Mouse (Mus musculus): ENCODE data around the gene Etv5. TPM values are rescaled to one million over a fixed set of nuclear protein-coding genes. Genes with fewer than 3 reads are reported as not detected.

Etv5 gene
- polyA plus RNA-seq, 1 experiment from 2014 or later, result 13.8 TPM

DNA sequence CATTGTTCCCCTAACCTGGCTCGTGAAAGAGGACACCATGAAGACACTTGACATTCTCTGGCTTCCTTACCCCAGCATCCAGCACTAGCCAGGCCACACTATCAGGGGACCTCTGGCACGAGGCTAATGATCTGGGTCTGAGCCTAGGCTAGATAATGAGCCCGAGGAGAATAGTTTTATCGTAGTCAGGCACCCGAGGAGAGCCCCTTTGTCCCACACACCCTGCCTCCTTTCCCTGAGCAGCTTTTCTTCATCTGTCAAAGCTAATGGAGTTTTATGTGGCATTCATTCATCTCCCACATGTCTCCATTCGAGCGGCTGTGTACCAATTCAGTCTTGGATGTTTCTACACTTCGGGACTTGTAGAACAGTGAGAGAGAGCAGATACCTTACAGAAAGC, 59.5 kb downstream of the Etv5 start:
- no peak overlapping the region for H3K27ac ChIP-seq (ENCODE audit: low read depth)
- H3K27me3 ChIP-seq (replicated peaks; ENCODE audit: control insufficient read depth, insufficient read depth, low read length), result no peaks in the 10 kb centered on the region
- H3K4me2 ChIP-seq (ENCODE audit: low read length), result no peak overlapping the region
- H3K4me3 ChIP-seq (ENCODE audit: low read depth, low read length), result no peak overlapping the region
- no peak overlapping the region for H3K9ac ChIP-seq (ENCODE audit: low read length)
- no peaks in the 10 kb centered on the region for H3K9me3 ChIP-seq (ENCODE audit: control insufficient read depth, low read length)
- no peak for ATAC-seq (replicated peaks; ENCODE audit: low FRiP score, low TSS enrichment, low read depth)
- no peak for DNase-seq (ENCODE audit: low spot score)
- H3K36me3 ChIP-seq (ENCODE audit: control insufficient read depth, insufficient read depth, low read length), result no peaks in the 10 kb centered on the region
- 49% methylated on average over 8 of the region's 8 CpGs for WGBS
- no peaks in the 10 kb centered on the region for H3K4me1 ChIP-seq (replicated peaks; ENCODE audit: control insufficient read depth, insufficient read depth, low read length)

DNA sequence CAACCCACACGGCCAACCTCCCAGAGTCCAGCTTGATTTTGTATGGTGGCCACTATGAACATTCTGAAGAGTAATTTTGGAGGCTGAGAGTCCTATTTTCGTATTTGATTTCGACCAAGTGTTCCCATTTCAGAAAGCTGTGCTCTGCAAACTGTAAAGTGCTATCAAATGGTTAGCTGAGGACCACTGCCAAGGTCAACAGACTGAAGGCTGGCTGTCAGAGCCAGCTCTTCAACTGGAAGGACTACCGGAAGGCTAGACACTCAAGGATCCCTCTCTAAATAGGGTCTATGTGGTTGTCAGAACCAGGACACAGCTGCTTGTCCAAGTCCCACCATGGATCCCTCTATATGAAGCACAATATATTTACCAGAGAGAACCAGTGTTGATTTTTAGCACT, 60.2 kb downstream of the Etv5 start:
- Histone ChIP-seq H3K9me3 (ENCODE audit: control insufficient read depth, low read length) (no peaks in the 10 kb centered on the region), H3K27ac (ENCODE audit: low read depth) (no peak overlapping the region), H3K36me3 (ENCODE audit: control insufficient read depth, insufficient read depth, low read length) (no peaks in the 10 kb centered on the region), H3K4me3 (ENCODE audit: low read depth, low read length) (no peak overlapping the region), H3K4me1 (replicated peaks; ENCODE audit: control insufficient read depth, insufficient read depth, low read length) (no peaks in the 10 kb centered on the region), H3K27me3 (replicated peaks; ENCODE audit: control insufficient read depth, insufficient read depth, low read length) (no peaks in the 10 kb centered on the region), H3K4me2 (ENCODE audit: low read length) (no peak overlapping the region), H3K9ac (ENCODE audit: low read length) (no peak overlapping the region)
- 91% methylated on average over 4 of the region's 4 CpGs for WGBS
- ATAC-seq (replicated peaks; ENCODE audit: low FRiP score, low TSS enrichment, low read depth), result no peak
- DNase-seq (ENCODE audit: low spot score), result no peak

DNA sequence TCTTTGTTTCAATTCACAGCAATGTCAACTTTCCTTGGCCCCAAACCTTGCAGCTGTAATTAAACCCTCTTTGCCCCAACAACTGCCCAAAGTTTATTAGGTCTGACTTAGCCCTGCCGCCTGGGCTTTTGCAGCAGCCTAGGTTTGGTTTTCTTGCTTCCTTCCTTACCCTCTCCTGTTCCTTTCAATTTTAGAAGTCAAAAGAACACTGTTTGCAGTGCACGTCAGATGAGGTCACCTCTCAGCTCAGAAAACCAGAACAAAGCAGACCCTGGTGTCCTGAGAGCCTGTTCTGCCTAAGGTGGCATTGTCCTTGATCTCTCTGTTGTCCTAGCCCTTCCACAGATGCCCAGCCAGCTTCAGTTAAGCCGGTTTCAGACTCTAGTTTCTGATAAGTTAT, 61.8 kb downstream of the Etv5 start:
- Histone ChIP-seq H3K4me1 (replicated peaks; ENCODE audit: control insufficient read depth, insufficient read depth, low read length) (no peaks in the 10 kb centered on the region; the same call in 1 of the 2 replicates), H3K36me3 (ENCODE audit: control insufficient read depth, insufficient read depth, low read length) (no peaks in the 10 kb centered on the region), H3K9ac (ENCODE audit: low read length) (no peak overlapping the region), H3K4me3 (ENCODE audit: low read depth, low read length) (no peak overlapping the region), H3K27ac (ENCODE audit: low read depth) (no peak overlapping the region), H3K27me3 (replicated peaks; ENCODE audit: control insufficient read depth, insufficient read depth, low read length) (no peaks in the 10 kb centered on the region), H3K4me2 (ENCODE audit: low read length) (no peak overlapping the region), H3K9me3 (ENCODE audit: control insufficient read depth, low read length) (no peaks in the 10 kb centered on the region)
- DNase-seq (ENCODE audit: low spot score) (no peak), ATAC-seq (replicated peaks; ENCODE audit: low FRiP score, low TSS enrichment, low read depth) (no peak)
- WGBS, result 54% methylated on average over 3 of the region's 3 CpGs

DNA sequence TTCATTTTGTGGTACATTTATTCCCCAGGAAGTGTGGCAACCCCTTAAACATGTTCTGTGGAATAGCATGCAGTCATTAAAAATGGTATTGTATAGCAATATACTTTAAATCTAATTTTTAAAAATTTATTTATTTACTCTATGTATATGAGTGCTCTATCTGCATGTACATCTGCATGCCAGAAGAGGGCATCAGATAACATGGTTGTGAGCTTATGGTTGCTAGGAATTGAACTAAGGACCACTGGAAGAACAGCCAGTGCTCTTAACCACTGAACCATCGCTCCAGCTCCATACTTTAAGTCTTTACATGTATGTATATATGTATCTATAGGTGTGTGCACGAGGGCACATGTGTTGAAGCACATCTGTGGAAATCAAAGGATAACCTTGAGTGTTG, 64.6 kb downstream of the Etv5 start:
- Histone ChIP-seq H3K27me3 (replicated peaks; ENCODE audit: control insufficient read depth, insufficient read depth, low read length) (no peaks in the 10 kb centered on the region), H3K4me2 (ENCODE audit: low read length) (no peak overlapping the region), H3K9ac (ENCODE audit: low read length) (no peak overlapping the region), H3K27ac (ENCODE audit: low read depth) (no peak overlapping the region), H3K4me1 (replicated peaks; ENCODE audit: control insufficient read depth, insufficient read depth, low read length) (no peaks in the 10 kb centered on the region; the same call in 1 of the 2 replicates), H3K9me3 (ENCODE audit: control insufficient read depth, low read length) (no peaks in the 10 kb centered on the region), H3K36me3 (ENCODE audit: control insufficient read depth, insufficient read depth, low read length) (no peaks in the 10 kb centered on the region), H3K4me3 (ENCODE audit: low read depth, low read length) (no peak overlapping the region)
- ATAC-seq (replicated peaks; ENCODE audit: low FRiP score, low TSS enrichment, low read depth) (no peak), DNase-seq (ENCODE audit: low spot score) (no peak)
- WGBS, result 87% methylated on average over 2 of the region's 2 CpGs

DNA sequence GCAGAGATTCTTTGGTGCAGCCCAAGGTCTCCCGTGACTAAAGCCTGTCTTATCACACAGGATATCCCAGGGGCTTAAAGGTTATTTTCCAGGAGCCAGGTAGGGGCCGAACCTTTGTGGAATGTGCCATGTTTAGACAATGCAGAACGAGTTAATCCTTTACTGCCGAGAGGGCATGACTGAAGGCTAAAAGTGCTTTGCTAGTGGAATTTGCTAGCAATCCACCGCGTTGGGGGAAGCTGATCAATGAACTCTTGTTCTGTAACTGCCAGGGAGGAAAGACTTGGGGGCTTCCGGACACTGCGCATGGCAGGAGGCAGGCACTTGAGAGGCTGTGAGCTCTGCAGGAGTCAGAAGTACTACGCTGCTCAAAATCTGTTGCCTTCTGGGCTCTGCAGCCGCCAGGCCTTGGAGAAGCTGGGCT, 66.8 kb downstream of the Etv5 start:
- no peak overlapping the region for H3K9ac ChIP-seq (ENCODE audit: low read length)
- 13% methylated on average over 10 of the region's 10 CpGs for WGBS
- no peaks in the 10 kb centered on the region; the same call in 1 of the 2 replicates for H3K4me1 ChIP-seq (replicated peaks; ENCODE audit: control insufficient read depth, insufficient read depth, low read length)
- DNase-seq (ENCODE audit: low spot score), result no peak
- no peak overlapping the region for H3K4me2 ChIP-seq (ENCODE audit: low read length)
- H3K27me3 ChIP-seq (replicated peaks; ENCODE audit: control insufficient read depth, insufficient read depth, low read length), result no peaks in the 10 kb centered on the region
- no peak overlapping the region for H3K4me3 ChIP-seq (ENCODE audit: low read depth, low read length)
- H3K9me3 ChIP-seq (ENCODE audit: control insufficient read depth, low read length), result no peaks in the 10 kb centered on the region
- no peaks in the 10 kb centered on the region for H3K36me3 ChIP-seq (ENCODE audit: control insufficient read depth, insufficient read depth, low read length)
- ATAC-seq (replicated peaks; ENCODE audit: low FRiP score, low TSS enrichment, low read depth), result no peak
- no peak overlapping the region for H3K27ac ChIP-seq (ENCODE audit: low read depth)

DNA sequence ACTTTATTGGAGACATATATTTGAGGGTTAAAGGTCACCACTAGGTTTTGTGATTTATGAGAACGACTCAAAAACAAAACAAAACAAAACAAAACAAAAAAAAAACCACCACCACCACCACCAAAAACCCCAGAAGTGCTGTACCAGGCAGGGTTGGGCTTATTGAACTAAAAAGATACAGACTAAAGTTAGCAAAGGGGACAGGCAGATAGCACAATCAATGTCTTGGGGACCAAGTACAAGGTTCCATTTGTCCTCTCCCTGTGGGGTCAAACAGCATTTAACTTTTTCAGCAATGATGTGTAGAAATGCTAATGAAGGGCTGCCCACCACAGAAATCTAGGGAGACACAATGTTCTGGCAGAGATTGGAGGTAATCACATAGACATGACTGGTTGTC, 67.3 kb downstream of the Etv5 start:
- Histone ChIP-seq H3K4me2 (ENCODE audit: low read length) (no peak overlapping the region), H3K27ac (ENCODE audit: low read depth) (no peak overlapping the region), H3K9me3 (ENCODE audit: control insufficient read depth, low read length) (no peaks in the 10 kb centered on the region), H3K27me3 (replicated peaks; ENCODE audit: control insufficient read depth, insufficient read depth, low read length) (no peaks in the 10 kb centered on the region), H3K9ac (ENCODE audit: low read length) (no peak overlapping the region), H3K4me1 (replicated peaks; ENCODE audit: control insufficient read depth, insufficient read depth, low read length) (no peaks in the 10 kb centered on the region; the same call in 1 of the 2 replicates), H3K4me3 (ENCODE audit: low read depth, low read length) (no peak overlapping the region), H3K36me3 (ENCODE audit: control insufficient read depth, insufficient read depth, low read length) (no peaks in the 10 kb centered on the region)
- 84% methylated on average over 1 of the region's 1 CpGs for WGBS
- ATAC-seq (replicated peaks; ENCODE audit: low FRiP score, low TSS enrichment, low read depth) (no peak), DNase-seq (ENCODE audit: low spot score) (no peak)

DNA sequence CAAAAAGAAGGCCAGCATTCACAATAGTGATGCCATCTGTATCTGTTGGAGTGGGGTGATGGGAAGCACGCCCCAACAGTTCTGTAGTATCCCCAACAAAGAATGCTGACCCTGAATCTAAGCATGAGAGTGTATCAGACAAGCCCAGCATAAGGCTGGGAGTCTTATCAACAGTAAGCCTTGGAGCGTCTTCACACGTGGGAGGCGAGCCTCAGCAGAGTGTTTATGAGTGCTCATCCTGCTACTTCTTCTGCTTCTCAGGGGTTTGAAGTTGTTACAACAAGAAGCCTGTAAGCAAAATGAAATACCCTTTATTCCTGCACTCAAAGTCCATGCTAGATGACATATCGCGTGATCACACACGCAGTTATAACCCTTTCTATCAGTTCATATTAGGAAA, 72.4 kb downstream of the Etv5 start:
- Histone ChIP-seq H3K36me3 (ENCODE audit: control insufficient read depth, insufficient read depth, low read length) (no peaks in the 10 kb centered on the region), H3K9me3 (ENCODE audit: control insufficient read depth, low read length) (no peaks in the 10 kb centered on the region), H3K4me3 (ENCODE audit: low read depth, low read length) (no peak overlapping the region), H3K4me1 (replicated peaks; ENCODE audit: control insufficient read depth, insufficient read depth, low read length) (no peaks in the 10 kb centered on the region), H3K9ac (ENCODE audit: low read length) (no peak overlapping the region), H3K27me3 (replicated peaks; ENCODE audit: control insufficient read depth, insufficient read depth, low read length) (no peaks in the 10 kb centered on the region), H3K4me2 (ENCODE audit: low read length) (no peak overlapping the region), H3K27ac (ENCODE audit: low read depth) (no peak overlapping the region)
- WGBS, result 84% methylated on average over 7 of the region's 7 CpGs
- ATAC-seq (replicated peaks; ENCODE audit: low FRiP score, low TSS enrichment, low read depth), result no peak
- no peak for DNase-seq (ENCODE audit: low spot score)

DNA sequence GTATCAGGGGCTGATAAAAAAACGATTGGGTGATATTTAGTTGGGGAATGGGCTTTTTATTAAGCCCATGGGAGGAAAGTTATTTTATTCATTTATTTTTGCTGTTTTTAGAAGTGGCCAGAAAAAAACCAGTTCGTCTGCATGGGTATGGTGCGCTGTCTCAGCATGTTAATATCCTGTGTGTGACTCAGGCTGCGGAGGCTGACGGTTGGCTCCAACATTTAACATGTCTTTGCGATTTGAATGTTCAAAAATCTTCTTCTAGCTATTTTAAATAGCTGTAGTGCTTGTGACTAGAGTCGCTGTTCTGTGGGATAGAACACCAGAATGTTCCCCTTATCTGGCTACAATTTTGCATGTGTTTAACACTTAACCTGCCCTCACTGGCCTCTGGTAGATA, 73.5 kb downstream of the Etv5 start:
- DNase-seq (ENCODE audit: low spot score), result no peak
- Histone ChIP-seq H3K27me3 (replicated peaks; ENCODE audit: control insufficient read depth, insufficient read depth, low read length) (no peaks in the 10 kb centered on the region), H3K4me1 (replicated peaks; ENCODE audit: control insufficient read depth, insufficient read depth, low read length) (no peaks in the 10 kb centered on the region), H3K4me3 (ENCODE audit: low read depth, low read length) (no peak overlapping the region), H3K9me3 (ENCODE audit: control insufficient read depth, low read length) (no peaks in the 10 kb centered on the region), H3K27ac (ENCODE audit: low read depth) (no peak overlapping the region), H3K4me2 (ENCODE audit: low read length) (no peak overlapping the region), H3K36me3 (ENCODE audit: control insufficient read depth, insufficient read depth, low read length) (no peaks in the 10 kb centered on the region), H3K9ac (ENCODE audit: low read length) (no peak overlapping the region)
- ATAC-seq (replicated peaks; ENCODE audit: low FRiP score, low TSS enrichment, low read depth), result no peak
- WGBS, result 86% methylated on average over 7 of the region's 7 CpGs

DNA sequence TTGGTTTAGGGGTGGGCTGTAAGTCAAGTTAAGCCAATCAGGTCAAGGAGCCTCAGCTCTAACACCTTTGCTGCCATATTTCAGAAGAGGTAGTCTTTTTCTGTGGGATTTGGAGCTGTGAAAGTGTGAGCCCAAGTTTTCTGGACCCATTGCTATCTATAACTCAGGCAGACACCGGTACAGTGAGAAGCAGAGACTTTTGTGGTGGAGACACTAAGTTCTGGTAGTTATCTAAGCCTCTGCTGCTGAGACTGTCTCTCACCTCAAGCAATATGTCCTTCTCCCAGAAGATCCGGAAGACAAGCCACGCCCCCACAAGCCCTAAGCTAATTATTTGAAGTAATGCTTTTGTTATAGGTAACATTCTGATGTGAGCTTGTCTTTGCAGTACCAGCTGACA, 73.9 kb downstream of the Etv5 start:
- ATAC-seq (replicated peaks; ENCODE audit: low FRiP score, low TSS enrichment, low read depth), result no peak
- no peak overlapping the region for H3K27ac ChIP-seq (ENCODE audit: low read depth)

More for the DNA sequence above, 73.9 kb downstream of the Etv5 start:
- Histone ChIP-seq H3K4me2 (ENCODE audit: low read length) (no peak overlapping the region), H3K36me3 (ENCODE audit: control insufficient read depth, insufficient read depth, low read length) (no peaks in the 10 kb centered on the region), H3K9ac (ENCODE audit: low read length) (no peak overlapping the region), H3K4me1 (replicated peaks; ENCODE audit: control insufficient read depth, insufficient read depth, low read length) (no peaks in the 10 kb centered on the region), H3K9me3 (ENCODE audit: control insufficient read depth, low read length) (no peaks in the 10 kb centered on the region), H3K4me3 (ENCODE audit: low read depth, low read length) (no peak overlapping the region), H3K27me3 (replicated peaks; ENCODE audit: control insufficient read depth, insufficient read depth, low read length) (no peaks in the 10 kb centered on the region)
- WGBS, result 73% methylated on average over 3 of the region's 3 CpGs
- no peak for DNase-seq (ENCODE audit: low spot score)
